Mouse (Mus musculus): ENCODE measurements around the gene Lrrfip1. TPM values are rescaled to one million over a fixed set of nuclear protein-coding genes. Genes with fewer than 3 reads are reported as not detected.

Lrrfip1 gene
- polyA plus RNA-seq, 1 experiment from 2014 or later, result 16.7 TPM

DNA sequence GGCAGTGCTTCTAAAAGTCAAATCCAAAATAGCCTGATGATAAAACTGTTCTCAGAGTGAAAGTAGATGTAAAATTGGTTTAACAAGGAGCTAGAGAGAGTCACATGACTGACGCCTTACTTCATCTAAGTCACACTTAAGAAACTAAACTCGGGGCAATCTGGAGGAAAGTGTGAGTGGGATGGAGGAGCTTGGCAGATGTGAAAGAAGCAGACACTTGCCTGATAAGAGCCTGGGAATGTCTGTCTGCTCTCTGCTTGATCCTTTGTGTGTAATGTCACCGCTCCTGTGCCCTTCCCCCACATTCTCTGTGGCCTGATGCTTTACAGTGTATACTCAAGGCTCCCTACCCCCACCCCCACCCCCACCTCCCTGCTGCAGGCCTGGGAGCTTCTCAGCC, 87.8 kb downstream of the Lrrfip1 start:
- WGBS (ENCODE audit: insufficient replicate concordance), result 48% methylated on average over 3 of the region's 3 CpGs
- Histone ChIP-seq H3K4me1 (replicated peaks) (peaks cover 18% of the 10 kb centered on the region), H3K4me2 (no peak overlapping the region), H3K36me3 (replicated peaks) (0 out of 2 replicates have a peak, but pooled peaks cover 3% of the 10 kb centered on the region), H3K4me3 (replicated peaks) (no peak overlapping the region), H3K9ac (no peak overlapping the region), H3K27me3 (no peaks in the 10 kb centered on the region), H3K27ac (replicated peaks) (no peak overlapping the region), H3K9me3 (replicated peaks) (no peaks in the 10 kb centered on the region)
- ATAC-seq (ENCODE audit: insufficient read depth), result no peak

DNA sequence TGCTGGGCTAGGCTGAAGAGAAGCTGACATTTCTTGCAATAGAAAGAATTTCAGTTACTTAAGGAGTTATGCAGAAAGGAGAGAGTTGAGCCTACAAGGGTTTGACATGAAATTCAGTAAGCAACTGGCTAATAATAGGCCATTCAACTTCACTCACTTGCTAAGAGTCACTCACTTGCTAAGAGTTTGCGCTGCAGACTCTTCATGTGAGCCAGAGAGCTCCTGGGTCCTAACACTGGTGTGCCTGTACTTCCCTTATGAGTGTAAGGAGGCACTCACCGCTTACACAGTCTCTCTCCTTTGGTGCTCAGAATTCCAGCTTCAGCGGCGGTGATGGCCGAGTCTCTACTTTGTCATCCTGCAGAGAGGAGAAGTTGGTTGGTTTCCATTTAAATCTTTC, 88.2 kb downstream of the Lrrfip1 start:
- no peak overlapping the region for H3K27ac ChIP-seq (replicated peaks)
- WGBS (ENCODE audit: insufficient replicate concordance), result 75% methylated on average over 5 of the region's 5 CpGs
- H3K9ac ChIP-seq, result no peak overlapping the region
- H3K4me2 ChIP-seq, result no peak overlapping the region
- no peak for ATAC-seq (ENCODE audit: insufficient read depth)
- H3K4me1 ChIP-seq (replicated peaks), result peaks cover 18% of the 10 kb centered on the region
- H3K27me3 ChIP-seq, result no peaks in the 10 kb centered on the region
- H3K9me3 ChIP-seq (replicated peaks), result no peaks in the 10 kb centered on the region
- no peak overlapping the region for H3K4me3 ChIP-seq (replicated peaks)
- 0 out of 2 replicates have a peak, but pooled peaks cover 3% of the 10 kb centered on the region for H3K36me3 ChIP-seq (replicated peaks)

DNA sequence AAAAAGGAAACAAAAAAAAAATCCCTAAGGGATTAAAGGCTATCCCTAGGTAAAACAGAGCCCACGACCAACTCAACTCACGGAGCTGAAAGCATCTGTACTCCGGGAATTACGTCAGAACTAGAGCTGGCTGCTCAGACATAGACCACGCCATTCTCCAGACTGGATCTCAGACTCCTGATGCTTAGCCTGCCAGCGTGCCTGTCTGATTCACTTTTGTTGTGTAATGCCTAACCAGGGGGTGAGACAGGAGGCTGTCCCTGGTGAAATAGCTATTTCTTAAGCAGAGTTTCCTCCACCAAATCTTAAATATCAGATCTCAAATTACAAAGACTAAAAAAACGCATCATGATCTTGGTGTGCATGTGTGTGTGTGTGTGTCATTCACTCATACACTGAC, 89.5 kb downstream of the Lrrfip1 start:
- no peak overlapping the region for H3K27ac ChIP-seq (replicated peaks)
- no peak overlapping the region for H3K9ac ChIP-seq
- 67% methylated on average over 7 of the region's 7 CpGs for WGBS (ENCODE audit: insufficient replicate concordance)
- H3K27me3 ChIP-seq, result no peaks in the 10 kb centered on the region
- no peak overlapping the region for H3K4me2 ChIP-seq
- no peak overlapping the region for H3K4me3 ChIP-seq (replicated peaks)
- 0 out of 2 replicates have a peak, but pooled peaks cover 3% of the 10 kb centered on the region for H3K36me3 ChIP-seq (replicated peaks)
- H3K9me3 ChIP-seq (replicated peaks), result no peaks in the 10 kb centered on the region
- no peak for ATAC-seq (ENCODE audit: insufficient read depth)
- peaks cover 20% of the 10 kb centered on the region for H3K4me1 ChIP-seq (replicated peaks)

DNA sequence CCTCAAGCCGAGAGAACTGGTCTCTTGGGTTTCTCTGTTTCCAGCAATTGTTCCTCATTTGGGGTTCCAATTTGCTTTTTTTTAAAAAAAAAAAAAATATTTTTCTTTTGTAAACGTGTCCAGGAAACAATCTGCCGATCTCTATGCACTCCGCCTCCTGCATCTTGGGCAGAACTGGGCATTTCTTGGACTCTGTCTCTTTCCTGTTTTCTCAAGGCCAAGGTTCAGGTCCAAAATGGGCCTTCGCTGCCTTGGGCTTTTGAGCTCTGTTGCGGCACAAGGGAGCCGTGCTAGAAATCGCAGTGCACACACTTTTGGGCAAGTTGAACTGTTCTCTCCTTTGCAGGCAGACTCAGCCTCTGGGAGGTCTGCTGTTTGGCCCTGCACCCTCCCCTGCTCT, 90.4 kb downstream of the Lrrfip1 start:
- no peaks in the 10 kb centered on the region for H3K27me3 ChIP-seq
- H3K27ac ChIP-seq (replicated peaks), result no peak overlapping the region
- H3K4me2 ChIP-seq, result no peak overlapping the region
- ATAC-seq (ENCODE audit: insufficient read depth), result no peak
- H3K9me3 ChIP-seq (replicated peaks), result no peaks in the 10 kb centered on the region
- H3K4me3 ChIP-seq (replicated peaks), result no peak overlapping the region
- H3K36me3 ChIP-seq (replicated peaks), result 0 out of 2 replicates have a peak, but pooled peaks cover 3% of the 10 kb centered on the region
- 64% methylated on average over 8 of the region's 8 CpGs for WGBS (ENCODE audit: insufficient replicate concordance)
- no peak overlapping the region for H3K9ac ChIP-seq
- peaks cover 25% of the 10 kb centered on the region for H3K4me1 ChIP-seq (replicated peaks)

DNA sequence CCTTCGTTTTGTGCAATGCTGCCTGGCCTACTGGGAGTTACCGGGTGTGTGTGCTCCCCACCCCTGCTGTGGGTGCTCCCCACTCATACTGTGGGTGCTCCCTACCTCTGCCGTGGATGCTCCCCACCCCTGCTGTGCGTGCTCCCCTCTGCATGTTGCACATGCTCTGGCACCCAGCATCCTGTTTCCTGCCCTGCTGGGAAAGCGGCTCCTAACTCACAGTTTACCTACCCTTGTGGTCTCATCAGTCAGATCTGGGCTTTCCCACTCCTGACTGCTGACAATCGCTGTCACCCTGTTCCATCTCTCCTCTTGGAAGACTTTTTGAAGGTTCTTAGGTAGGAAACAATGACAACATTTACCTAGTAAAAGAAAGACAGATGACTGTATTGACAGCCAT, 91.9 kb downstream of the Lrrfip1 start:
- 0 out of 2 replicates have a peak, but pooled peaks cover 3% of the 10 kb centered on the region for H3K36me3 ChIP-seq (replicated peaks)
- no peak overlapping the region for H3K4me3 ChIP-seq (replicated peaks)
- H3K27ac ChIP-seq (replicated peaks), result no peak overlapping the region
- no peak for ATAC-seq (ENCODE audit: insufficient read depth)
- H3K9me3 ChIP-seq (replicated peaks), result no peaks in the 10 kb centered on the region
- H3K4me2 ChIP-seq, result no peak overlapping the region
- H3K4me1 ChIP-seq (replicated peaks), result peaks cover 26% of the 10 kb centered on the region
- H3K9ac ChIP-seq, result no peak overlapping the region
- 55% methylated on average over 6 of the region's 6 CpGs for WGBS (ENCODE audit: insufficient replicate concordance)
- no peaks in the 10 kb centered on the region for H3K27me3 ChIP-seq

DNA sequence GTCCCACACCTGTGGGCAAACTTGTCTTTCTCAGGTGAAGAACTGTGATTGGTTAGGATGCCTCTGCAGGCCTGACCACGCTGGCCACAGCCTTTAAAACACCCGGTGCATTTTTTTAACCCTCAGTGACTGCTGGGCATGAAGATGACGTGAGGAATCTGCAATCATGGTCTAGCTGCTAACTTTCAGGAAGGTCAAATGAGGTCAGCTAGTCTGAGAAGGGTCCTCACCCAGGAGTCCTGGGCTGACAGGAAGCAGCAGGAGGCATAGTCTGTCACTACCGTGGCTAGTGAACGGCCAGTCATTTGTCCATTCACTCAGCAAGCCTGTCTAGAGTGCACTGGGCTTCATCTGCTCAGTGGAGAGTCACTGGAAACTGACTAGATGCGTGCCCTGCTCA, 93.9 kb downstream of the Lrrfip1 start:
- no peaks in the 10 kb centered on the region for H3K9me3 ChIP-seq (replicated peaks)
- no peak overlapping the region for H3K9ac ChIP-seq
- H3K27me3 ChIP-seq, result no peaks in the 10 kb centered on the region
- 0 out of 2 replicates have a peak, but pooled peaks cover 3% of the 10 kb centered on the region for H3K36me3 ChIP-seq (replicated peaks)
- H3K27ac ChIP-seq (replicated peaks), result no peak overlapping the region
- H3K4me3 ChIP-seq (replicated peaks), result no peak overlapping the region
- no peak overlapping the region for H3K4me2 ChIP-seq
- 38% methylated on average over 6 of the region's 6 CpGs for WGBS (ENCODE audit: insufficient replicate concordance)
- ATAC-seq (ENCODE audit: insufficient read depth), result no peak
- H3K4me1 ChIP-seq (replicated peaks), result peaks cover 22% of the 10 kb centered on the region

DNA sequence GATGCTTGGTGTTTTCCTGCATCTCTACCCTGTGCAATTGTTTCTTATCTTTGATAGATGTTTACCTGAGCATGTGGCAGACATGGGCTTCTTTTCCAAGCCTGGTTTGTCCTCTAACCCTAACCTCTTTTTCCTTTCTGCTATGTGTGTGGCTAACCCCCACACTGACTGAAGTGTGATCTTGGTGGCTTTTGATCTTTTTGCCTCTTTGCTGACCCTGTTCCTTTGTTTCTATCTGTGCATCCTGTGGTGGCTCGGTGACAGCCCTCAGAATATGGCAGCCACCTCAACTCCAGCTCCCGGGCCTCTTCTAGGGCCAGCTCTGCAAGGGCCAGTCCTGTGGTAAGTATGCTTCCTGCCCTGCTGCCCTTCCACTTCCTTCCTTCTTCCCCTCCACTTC, 94.8 kb downstream of the Lrrfip1 start:
- Histone ChIP-seq H3K9ac (no peak overlapping the region), H3K4me3 (replicated peaks) (no peak overlapping the region), H3K27me3 (no peaks in the 10 kb centered on the region), H3K4me1 (replicated peaks) (peaks cover 20% of the 10 kb centered on the region), H3K4me2 (no peak overlapping the region), H3K27ac (replicated peaks) (no peak overlapping the region), H3K9me3 (replicated peaks) (no peaks in the 10 kb centered on the region), H3K36me3 (replicated peaks) (0 out of 2 replicates have a peak, but pooled peaks cover 3% of the 10 kb centered on the region)
- no peak for ATAC-seq (ENCODE audit: insufficient read depth)
- WGBS (ENCODE audit: insufficient replicate concordance), result 17% methylated on average over 2 of the region's 2 CpGs

DNA sequence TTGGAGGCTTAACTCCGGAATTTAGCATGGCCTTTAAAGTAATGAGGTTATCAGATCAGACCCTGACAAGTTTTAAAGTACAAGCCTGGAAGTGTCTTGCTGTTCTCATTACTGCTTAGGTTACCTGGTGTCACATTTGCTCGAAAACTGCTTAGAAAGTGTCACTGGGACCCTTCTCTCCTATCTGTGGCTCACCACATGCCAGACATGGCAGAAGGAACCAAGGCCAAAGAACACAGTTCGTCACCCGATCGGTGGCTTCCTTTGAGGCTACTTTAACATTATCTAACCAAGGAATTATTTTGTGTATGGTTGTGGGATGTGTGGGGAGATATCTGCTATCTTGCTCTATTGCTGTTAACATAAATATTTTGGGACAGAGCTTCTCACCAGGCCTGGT, 95.5 kb downstream of the Lrrfip1 start:
- no peak for ATAC-seq (ENCODE audit: insufficient read depth)
- H3K27me3 ChIP-seq, result no peaks in the 10 kb centered on the region
- no peak overlapping the region for H3K27ac ChIP-seq (replicated peaks)
- H3K4me1 ChIP-seq (replicated peaks), result peaks cover 24% of the 10 kb centered on the region
- H3K4me3 ChIP-seq (replicated peaks), result no peak overlapping the region
- no peaks in the 10 kb centered on the region for H3K9me3 ChIP-seq (replicated peaks)
- H3K9ac ChIP-seq, result no peak overlapping the region
- H3K36me3 ChIP-seq (replicated peaks), result 0 out of 2 replicates have a peak, but pooled peaks cover 3% of the 10 kb centered on the region
- 20% methylated on average over 5 of the region's 5 CpGs for WGBS (ENCODE audit: insufficient replicate concordance)
- no peak overlapping the region for H3K4me2 ChIP-seq

DNA sequence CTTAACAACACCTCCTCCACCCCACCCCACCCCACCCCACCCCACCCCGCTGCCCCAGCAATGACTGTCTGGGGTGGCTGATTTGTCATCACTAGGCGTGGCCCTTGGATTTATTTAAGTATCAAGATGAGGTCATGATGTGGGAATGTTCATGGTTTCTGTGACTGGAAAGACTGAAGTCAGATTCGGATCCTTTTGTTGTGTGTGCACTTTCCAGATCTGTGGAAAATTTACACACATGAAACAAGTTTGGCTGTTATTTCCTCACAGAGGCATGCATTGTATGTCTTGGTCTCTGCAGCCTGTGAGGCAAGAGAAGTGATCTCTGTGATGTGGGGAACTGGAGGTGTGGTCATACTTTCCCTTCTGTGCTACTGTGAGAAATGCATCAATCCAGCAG, 96.7 kb downstream of the Lrrfip1 start:
- H3K27me3 ChIP-seq, result no peaks in the 10 kb centered on the region
- 50% methylated on average over 3 of the region's 3 CpGs for WGBS (ENCODE audit: insufficient replicate concordance)
- no peak overlapping the region for H3K9ac ChIP-seq
- peaks cover 24% of the 10 kb centered on the region for H3K4me1 ChIP-seq (replicated peaks)
- H3K4me2 ChIP-seq, result no peak overlapping the region
- ATAC-seq (ENCODE audit: insufficient read depth), result no peak
- no peaks in the 10 kb centered on the region for H3K9me3 ChIP-seq (replicated peaks)
- H3K27ac ChIP-seq (replicated peaks), result no peak overlapping the region
- no peak overlapping the region for H3K4me3 ChIP-seq (replicated peaks)
- H3K36me3 ChIP-seq (replicated peaks), result no peaks in the 10 kb centered on the region

DNA sequence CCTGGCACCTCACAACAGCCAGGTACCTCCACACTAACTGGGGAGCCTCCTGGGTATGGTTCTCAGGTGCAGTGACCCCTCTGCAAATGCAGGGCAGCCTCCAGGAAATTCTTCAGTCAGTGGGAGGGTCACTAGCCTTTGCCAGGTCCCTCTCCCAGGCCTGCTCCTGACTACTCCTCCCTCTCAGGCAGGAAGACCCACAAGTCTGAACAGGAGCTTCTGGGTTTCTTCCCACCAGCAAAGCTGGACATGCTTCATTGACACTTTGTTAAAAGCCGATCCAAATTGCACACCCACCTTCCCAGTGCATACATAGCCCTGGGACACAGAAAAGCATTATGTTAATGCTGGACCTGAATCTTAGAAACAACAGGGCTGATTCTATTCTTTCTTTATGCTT, 97.3 kb downstream of the Lrrfip1 start:
- H3K9ac ChIP-seq, result no peak overlapping the region
- no peak overlapping the region for H3K4me2 ChIP-seq
- no peaks in the 10 kb centered on the region for H3K9me3 ChIP-seq (replicated peaks)
- 55% methylated on average over 1 of the region's 1 CpGs for WGBS (ENCODE audit: insufficient replicate concordance)
- no peak overlapping the region for H3K4me3 ChIP-seq (replicated peaks)
- peaks cover 25% of the 10 kb centered on the region for H3K4me1 ChIP-seq (replicated peaks)
- no peak for ATAC-seq (ENCODE audit: insufficient read depth)
- no peaks in the 10 kb centered on the region for H3K27me3 ChIP-seq
- no peaks in the 10 kb centered on the region for H3K36me3 ChIP-seq (replicated peaks)
- no peak overlapping the region for H3K27ac ChIP-seq (replicated peaks)

DNA sequence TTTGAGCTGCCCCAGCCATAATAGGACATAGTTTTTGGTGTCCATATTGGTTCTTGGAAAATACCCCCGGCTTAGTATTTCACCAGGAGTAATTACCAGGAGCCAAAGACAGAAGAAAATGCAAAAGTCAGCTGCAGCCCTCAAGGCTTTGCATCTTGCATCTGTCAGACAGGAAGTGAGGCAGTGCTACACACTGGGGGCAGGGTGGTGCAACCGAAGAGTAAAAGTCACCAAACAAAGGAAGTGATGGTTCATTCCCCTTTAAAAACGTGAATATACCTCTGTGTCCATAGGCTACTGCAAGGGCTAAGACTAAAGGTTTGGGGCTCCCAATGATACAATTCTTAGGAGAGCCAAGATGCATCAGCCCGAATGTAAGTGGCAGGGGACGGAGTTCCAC, 98.0 kb downstream of the Lrrfip1 start:
- H3K4me3 ChIP-seq (replicated peaks), result no peak overlapping the region
- H3K9me3 ChIP-seq (replicated peaks), result no peaks in the 10 kb centered on the region
- no peaks in the 10 kb centered on the region for H3K27me3 ChIP-seq
- H3K36me3 ChIP-seq (replicated peaks), result no peaks in the 10 kb centered on the region
- no peak for ATAC-seq (ENCODE audit: insufficient read depth)
- H3K9ac ChIP-seq, result no peak overlapping the region
- peaks cover 31% of the 10 kb centered on the region for H3K4me1 ChIP-seq (replicated peaks)
- no peak overlapping the region for H3K27ac ChIP-seq (replicated peaks)
- 40% methylated on average over 5 of the region's 5 CpGs for WGBS (ENCODE audit: insufficient replicate concordance)
- no peak overlapping the region for H3K4me2 ChIP-seq

DNA sequence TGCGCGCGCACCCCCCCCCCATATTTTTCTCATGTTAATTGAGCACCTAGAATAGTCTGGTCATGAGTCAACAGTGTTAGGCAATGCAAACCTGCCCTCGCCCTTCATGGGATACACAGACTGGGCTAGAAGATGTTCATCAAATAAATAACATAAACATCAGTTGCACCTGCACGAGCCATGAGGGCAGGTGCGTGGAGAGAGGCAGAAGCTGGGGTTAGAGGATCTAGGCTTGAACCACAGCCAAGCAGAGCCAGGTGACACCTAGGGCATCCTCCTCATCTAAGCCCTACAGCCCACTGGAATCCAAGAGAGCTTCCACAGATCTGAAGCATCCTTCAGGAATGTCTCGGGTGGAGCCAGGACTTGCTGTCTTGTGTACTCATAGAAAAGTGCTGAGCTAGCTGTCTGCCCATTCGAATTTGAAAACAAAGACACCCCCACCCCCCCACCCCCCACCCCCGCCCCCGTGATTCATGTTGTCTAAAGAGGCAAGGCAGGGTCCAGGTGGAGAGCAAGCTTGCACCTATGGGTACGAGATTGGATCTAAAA, 98.8 kb downstream of the Lrrfip1 start:
- Histone ChIP-seq H3K9me3 (replicated peaks) (no peaks in the 10 kb centered on the region), H3K27me3 (no peaks in the 10 kb centered on the region), H3K4me2 (no peak overlapping the region), H3K4me1 (replicated peaks) (peaks cover 31% of the 10 kb centered on the region), H3K9ac (no peak overlapping the region), H3K27ac (replicated peaks) (no peak overlapping the region), H3K36me3 (replicated peaks) (no peaks in the 10 kb centered on the region), H3K4me3 (replicated peaks) (no peak overlapping the region)
- ATAC-seq (ENCODE audit: insufficient read depth), result no peak
- WGBS (ENCODE audit: insufficient replicate concordance), result 73% methylated on average over 11 of the region's 11 CpGs
